Mouse (Mus musculus): Measurements from ENCODE around the gene Zfyve26. TPM values are rescaled to one million over a fixed set of nuclear protein-coding genes. Genes with fewer than 3 reads are reported as not detected.
A peak's percentile ranks its signal among the peaks of the same experiment; 100 is the strongest.
"Not testable (repeated sequence)": the region's sequence is repeated elsewhere in the genome, so short reads cannot be mapped to it uniquely, and the experiment has no call there.

The Zfyve26 gene
- polyA plus RNA-seq (2016; fragmentation: Nextera tagmentation; extraction: Ambion mirVana) = 12.4 and 12.5 TPM in 2 replicates

DNA sequence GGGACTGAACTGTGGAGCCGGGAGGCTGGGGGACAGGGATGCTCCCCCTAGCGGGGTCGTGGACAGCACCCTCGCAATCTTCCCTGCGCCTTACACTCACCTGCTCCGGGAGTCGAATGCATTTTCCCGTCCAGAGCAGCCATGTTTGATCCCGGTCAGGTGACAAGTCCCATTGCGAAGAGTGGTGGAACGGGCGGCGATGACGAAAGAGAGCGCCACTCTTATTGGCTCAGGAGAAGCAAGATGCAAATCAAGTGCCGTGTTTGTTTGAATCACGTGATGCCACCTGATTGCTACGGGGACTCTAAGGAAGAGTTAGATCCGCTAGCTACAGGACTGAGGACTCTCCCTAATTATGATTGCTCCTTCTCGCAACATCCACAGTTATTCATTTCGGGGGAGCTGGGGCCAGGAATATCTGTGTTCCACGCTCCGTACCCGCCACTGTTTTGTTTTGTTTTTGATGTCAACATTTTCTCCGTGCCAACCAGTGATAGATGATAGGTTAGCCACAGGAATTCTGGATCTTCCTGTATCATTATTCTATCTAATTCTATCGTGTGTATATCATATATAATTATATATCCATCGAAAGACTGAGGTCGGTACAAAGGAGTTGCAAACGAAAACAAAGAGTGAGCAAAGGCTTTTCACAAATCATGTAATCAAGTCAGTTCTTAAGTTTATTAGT is at the start of gene Zfyve26:
Gene Zfyve26, minus strand, starts transcription at position 179 of the 691 bp plus-strand sequence.
- under 1% methylated on average over 29 of the region's 29 CpGs for WGBS
- Histone ChIP-seq H3K36me3 (peaks cover 9% of the 10 kb centered on the region), H3K4me1 (peaks cover 8% of the 10 kb centered on the region), H3K27ac (peak within 1 kb of the TSS; percentile 89), H3K9me3 (no peaks in the 10 kb centered on the region), H3K27me3 (ENCODE audit: insufficient read depth, poor library complexity, severe bottlenecking) (no peaks in the 10 kb centered on the region), H3K4me3 (peak within 1 kb of the TSS; percentile 73)
- DNase-seq (ENCODE audit: low spot score) = peak; percentile 98

DNA sequence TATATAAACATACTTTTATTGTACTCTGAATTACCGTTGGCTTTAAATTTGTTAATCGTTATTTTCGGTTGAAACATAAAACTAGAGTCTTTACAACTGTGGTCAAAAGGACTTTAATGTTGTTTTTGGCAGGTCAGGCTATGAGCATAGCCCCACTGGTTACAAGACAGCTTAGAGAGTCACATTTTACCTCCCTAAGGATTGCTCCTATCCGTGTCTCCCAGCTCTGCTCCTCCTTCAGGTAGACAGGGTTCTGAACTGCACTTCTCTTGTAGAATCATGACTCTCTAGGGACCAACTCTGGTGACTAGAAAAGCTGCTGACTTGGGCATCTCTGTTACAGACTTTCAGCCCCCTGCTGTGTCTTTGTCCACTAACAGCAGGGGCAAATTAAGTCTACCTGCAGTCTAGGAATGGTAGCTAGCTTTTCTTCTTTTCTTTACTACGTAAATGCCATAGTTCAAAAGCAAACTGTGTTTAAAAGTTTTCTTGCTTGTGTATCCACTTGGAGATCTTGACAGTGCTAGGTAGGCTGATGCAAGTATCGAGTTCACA is 45.3 kb upstream of the Zfyve26 start:
- H3K27me3 ChIP-seq (ENCODE audit: insufficient read depth, poor library complexity, severe bottlenecking) = no peaks in the 10 kb centered on the region
- no peaks in the 10 kb centered on the region for H3K36me3 ChIP-seq
- 79% methylated on average over 6 of the region's 6 CpGs for WGBS
- H3K4me3 ChIP-seq = no peak overlapping the region
- H3K9me3 ChIP-seq = no peaks in the 10 kb centered on the region
- no peaks in the 10 kb centered on the region for H3K4me1 ChIP-seq
- H3K27ac ChIP-seq = no peak overlapping the region
- DNase-seq (ENCODE audit: low spot score) = no peak

DNA sequence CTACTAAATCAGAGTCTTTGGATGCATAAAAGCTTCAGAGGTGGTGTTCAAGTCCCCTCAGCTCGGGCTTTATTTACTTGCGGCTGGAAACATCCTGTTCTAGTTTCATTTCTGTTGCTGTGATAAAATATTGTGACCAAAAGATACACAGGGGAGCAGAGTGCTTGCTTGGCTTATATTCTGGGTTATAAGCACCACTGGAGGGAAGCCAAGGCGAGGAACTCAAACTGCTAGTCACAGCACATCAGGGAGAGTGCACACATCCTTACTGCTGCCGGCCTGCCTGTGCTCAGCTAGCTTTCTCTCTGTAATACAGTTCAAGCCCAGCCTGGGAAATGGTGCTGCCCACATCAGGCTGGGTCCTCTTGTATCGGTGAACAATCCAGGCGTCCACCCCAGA is 44.4 kb upstream of the Zfyve26 start:
- H3K4me1 ChIP-seq = no peaks in the 10 kb centered on the region
- no peaks in the 10 kb centered on the region for H3K27me3 ChIP-seq (ENCODE audit: insufficient read depth, poor library complexity, severe bottlenecking)
- no peak for DNase-seq (ENCODE audit: low spot score)
- no peak overlapping the region for H3K27ac ChIP-seq
- no peaks in the 10 kb centered on the region for H3K9me3 ChIP-seq
- H3K4me3 ChIP-seq = no peak overlapping the region
- no peaks in the 10 kb centered on the region for H3K36me3 ChIP-seq
- WGBS = 79% methylated on average over 6 of the region's 6 CpGs

DNA sequence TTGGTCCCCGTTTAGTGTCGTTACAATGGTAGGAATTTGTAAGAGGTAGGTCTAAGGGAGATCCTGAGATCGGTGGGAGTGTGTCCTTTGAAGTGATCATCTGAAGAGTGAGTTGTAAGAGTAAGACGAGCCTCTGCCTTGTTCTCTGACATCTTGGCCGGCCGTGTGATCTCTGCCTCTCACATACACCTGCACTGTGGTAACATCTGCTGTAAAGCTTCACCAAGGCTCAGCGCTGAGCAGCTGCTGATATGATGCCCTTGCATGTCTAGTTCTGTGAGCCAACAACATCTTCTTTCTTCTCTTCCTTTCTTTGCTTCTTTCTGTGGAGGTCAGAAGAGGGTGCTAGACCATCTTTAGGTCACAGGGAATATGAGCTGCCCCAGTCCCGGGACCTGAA is 42.7 kb upstream of the Zfyve26 start:
- H3K9me3 ChIP-seq = no peaks in the 10 kb centered on the region
- no peaks in the 10 kb centered on the region for H3K4me1 ChIP-seq
- no peak for DNase-seq (ENCODE audit: low spot score)
- no peak overlapping the region for H3K27ac ChIP-seq
- H3K27me3 ChIP-seq (ENCODE audit: insufficient read depth, poor library complexity, severe bottlenecking) = no peaks in the 10 kb centered on the region
- H3K4me3 ChIP-seq = no peak overlapping the region
- WGBS = 85% methylated on average over 8 of the region's 8 CpGs
- peaks cover 12% of the 10 kb centered on the region for H3K36me3 ChIP-seq

DNA sequence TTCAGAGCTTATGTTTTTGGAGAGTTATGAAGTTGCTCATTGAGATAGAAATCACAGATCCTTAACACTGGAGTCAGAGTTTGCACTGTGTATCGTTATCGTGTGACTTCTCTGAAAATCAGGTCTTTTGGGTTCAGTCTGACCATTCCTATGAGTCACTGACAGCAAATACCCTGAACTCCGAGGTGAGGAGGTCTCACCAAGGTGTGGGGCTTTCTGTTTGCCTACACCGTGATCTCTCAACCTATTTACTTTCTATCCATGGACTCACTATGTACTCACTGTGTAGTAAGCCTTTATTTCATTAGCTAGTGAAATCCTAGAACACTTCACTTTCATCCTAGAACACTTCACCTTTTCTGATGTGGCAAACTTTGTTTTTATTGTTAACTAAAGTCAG is 35.6 kb upstream of the Zfyve26 start:
- no peaks in the 10 kb centered on the region for H3K4me1 ChIP-seq
- no peaks in the 10 kb centered on the region for H3K27me3 ChIP-seq (ENCODE audit: insufficient read depth, poor library complexity, severe bottlenecking)
- no peak overlapping the region for H3K4me3 ChIP-seq
- peaks cover 13% of the 10 kb centered on the region for H3K36me3 ChIP-seq
- WGBS = 83% methylated on average over 4 of the region's 4 CpGs
- no peaks in the 10 kb centered on the region for H3K9me3 ChIP-seq
- H3K27ac ChIP-seq = no peak overlapping the region
- DNase-seq (ENCODE audit: low spot score) = no peak

DNA sequence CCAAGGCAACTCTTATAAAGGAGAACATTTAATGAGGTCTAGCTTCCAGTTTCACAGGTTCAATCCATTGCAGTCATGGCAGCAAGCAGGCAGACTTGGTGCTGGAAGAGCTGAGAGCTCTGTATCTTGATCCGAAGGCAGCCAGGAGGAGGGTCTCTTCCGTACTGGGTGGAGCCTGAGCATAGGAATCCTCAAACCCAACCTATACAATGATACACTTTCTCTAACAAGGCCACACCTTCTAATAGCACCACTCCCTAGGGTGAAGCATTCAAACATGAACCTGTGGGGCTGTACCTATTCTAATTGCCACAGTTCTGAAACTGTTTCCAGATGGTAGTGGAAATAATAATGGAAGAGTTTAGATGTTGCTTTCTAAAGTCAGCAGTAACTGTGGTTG is 34.5 kb upstream of the Zfyve26 start:
- DNase-seq (ENCODE audit: low spot score) = no peak

DNA sequence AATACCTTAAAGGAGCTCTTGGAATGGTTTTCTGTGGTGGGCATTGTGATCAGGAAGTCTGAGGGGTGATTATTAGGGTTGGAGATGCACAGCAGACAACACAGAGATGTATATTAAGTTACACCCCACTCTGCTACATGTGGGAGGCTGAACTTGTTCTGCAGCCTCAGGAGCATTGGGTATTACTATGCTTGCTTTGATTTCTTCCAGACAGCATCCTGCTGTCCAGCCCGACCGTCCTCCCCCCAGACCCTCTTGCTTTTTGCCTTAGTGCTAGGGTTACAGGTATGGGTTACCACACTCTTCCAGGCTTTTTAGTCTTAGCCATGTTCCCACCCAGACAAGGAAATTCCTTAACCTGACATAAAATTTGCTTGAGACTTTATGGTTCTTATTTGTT is 31.8 kb upstream of the Zfyve26 start:
- Histone ChIP-seq H3K27ac (no peak overlapping the region), H3K9me3 (no peaks in the 10 kb centered on the region), H3K4me3 (no peak overlapping the region), H3K4me1 (no peaks in the 10 kb centered on the region), H3K36me3 (no peaks in the 10 kb centered on the region), H3K27me3 (ENCODE audit: insufficient read depth, poor library complexity, severe bottlenecking) (no peaks in the 10 kb centered on the region)
- no peak for DNase-seq (ENCODE audit: low spot score)
- 84% methylated on average over 2 of the region's 2 CpGs for WGBS

More for the DNA sequence above, 34.5 kb upstream of the Zfyve26 start:
- WGBS = 71% methylated on average over 2 of the region's 2 CpGs
- Histone ChIP-seq H3K4me3 (no peak overlapping the region), H3K27ac (no peak overlapping the region), H3K36me3 (peaks cover 13% of the 10 kb centered on the region), H3K9me3 (no peaks in the 10 kb centered on the region), H3K4me1 (no peaks in the 10 kb centered on the region), H3K27me3 (ENCODE audit: insufficient read depth, poor library complexity, severe bottlenecking) (no peaks in the 10 kb centered on the region)

DNA sequence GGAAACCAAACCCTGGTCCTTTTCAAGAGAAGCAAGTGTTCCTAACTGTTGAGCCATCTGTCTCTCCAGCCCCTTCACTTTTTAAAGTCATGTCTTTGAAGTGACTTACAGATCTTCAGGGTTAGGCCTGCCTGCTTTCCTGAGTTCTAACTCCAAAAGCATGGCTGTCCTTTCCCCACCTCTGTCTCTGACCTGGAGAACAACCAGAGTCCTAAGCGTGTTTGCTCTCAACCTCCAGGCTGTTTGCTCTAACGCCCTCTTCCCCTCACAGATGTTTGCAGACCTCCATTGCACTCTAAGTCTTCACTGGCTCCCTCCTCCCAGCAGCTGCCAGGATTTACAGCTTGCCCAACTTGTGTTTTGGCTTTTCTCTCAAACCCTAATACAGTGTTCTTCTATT is 30.6 kb upstream of the Zfyve26 start:
- no peak overlapping the region for H3K4me3 ChIP-seq
- H3K4me1 ChIP-seq = no peaks in the 10 kb centered on the region
- no peaks in the 10 kb centered on the region for H3K27me3 ChIP-seq (ENCODE audit: insufficient read depth, poor library complexity, severe bottlenecking)
- no peaks in the 10 kb centered on the region for H3K36me3 ChIP-seq
- H3K9me3 ChIP-seq = no peaks in the 10 kb centered on the region
- no peak overlapping the region for H3K27ac ChIP-seq
- no peak for DNase-seq (ENCODE audit: low spot score)
- 55% methylated on average over 2 of the region's 2 CpGs for WGBS

DNA sequence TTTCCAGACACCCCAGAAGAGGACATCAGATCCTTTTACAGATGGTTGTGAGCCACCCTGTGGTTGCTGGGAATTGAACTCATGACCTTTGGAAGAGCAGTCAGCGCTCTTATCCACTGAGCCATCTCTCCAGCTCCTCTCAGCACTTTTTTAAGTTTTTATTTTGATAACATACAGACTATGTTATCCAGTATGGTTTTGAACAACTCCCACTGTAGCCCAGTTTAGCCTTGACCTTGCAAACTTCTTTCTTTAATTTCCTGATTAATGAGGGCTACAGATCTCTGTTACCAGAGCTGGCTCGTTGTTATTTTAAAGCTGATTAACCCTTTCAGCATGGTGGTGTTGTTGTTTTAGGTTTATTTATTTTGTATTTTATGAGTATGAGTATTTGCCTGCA is 30.1 kb upstream of the Zfyve26 start:
- 67% methylated on average over 2 of the region's 2 CpGs for WGBS

DNA sequence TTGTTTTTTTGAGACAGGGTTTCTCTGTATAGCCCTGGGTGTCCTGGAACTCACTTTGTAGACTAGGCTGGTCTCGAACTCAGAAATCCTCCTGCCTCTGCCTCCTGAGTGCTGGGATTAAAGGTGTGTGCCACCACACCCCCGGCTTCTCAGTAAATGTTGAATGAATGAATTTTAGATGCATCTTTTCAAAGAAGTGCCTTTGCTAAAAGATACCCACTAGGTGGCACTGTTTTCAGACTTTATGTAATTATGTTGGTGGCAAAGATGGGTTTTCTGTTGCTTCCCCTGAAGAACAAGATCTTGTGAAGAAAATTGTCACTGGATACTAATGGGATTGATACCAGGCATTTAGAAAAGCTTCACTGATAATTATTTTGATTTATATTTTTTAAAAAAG is 26.4 kb upstream of the Zfyve26 start:
- H3K27me3 ChIP-seq (ENCODE audit: insufficient read depth, poor library complexity, severe bottlenecking); H3K4me1 ChIP-seq; DNase-seq (ENCODE audit: low spot score); H3K9me3 ChIP-seq; H3K36me3 ChIP-seq; H3K27ac ChIP-seq; H3K4me3 ChIP-seq: not testable (repeated sequence)
- WGBS = 59% methylated on average over 2 of the region's 2 CpGs

More for the DNA sequence above, 30.1 kb upstream of the Zfyve26 start:
- DNase-seq (ENCODE audit: low spot score) = no peak
- H3K27me3 ChIP-seq (ENCODE audit: insufficient read depth, poor library complexity, severe bottlenecking) = no peaks in the 10 kb centered on the region
- no peaks in the 10 kb centered on the region for H3K36me3 ChIP-seq
- no peak overlapping the region for H3K27ac ChIP-seq
- H3K9me3 ChIP-seq = no peaks in the 10 kb centered on the region
- no peak overlapping the region for H3K4me3 ChIP-seq
- H3K4me1 ChIP-seq = no peaks in the 10 kb centered on the region

DNA sequence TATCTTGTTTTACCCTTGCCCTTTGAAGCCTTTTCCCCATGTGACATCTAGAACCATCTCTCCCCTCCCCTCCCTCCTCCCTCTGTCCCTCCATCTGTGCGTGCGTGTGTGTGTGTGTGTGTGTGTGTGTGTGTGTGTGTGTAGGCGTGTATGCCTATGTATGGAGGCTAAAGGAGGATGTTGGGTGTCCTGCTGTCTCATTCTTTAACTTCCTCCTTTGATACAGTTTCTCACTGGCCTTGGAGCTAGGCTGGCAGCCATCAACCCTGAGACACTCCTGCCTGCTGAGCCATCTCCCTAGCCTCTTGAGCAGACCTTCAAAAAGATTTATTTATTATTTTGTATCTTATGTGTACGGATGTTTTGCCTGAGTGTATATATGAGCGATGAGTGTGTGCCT is 24.8 kb upstream of the Zfyve26 start:
- 85% methylated on average over 5 of the region's 5 CpGs for WGBS
- DNase-seq (ENCODE audit: low spot score) = no peak
- no peaks in the 10 kb centered on the region for H3K36me3 ChIP-seq
- no peak overlapping the region for H3K4me3 ChIP-seq
- no peaks in the 10 kb centered on the region for H3K9me3 ChIP-seq
- no peaks in the 10 kb centered on the region for H3K4me1 ChIP-seq
- H3K27ac ChIP-seq = no peak overlapping the region
- no peaks in the 10 kb centered on the region for H3K27me3 ChIP-seq (ENCODE audit: insufficient read depth, poor library complexity, severe bottlenecking)

DNA sequence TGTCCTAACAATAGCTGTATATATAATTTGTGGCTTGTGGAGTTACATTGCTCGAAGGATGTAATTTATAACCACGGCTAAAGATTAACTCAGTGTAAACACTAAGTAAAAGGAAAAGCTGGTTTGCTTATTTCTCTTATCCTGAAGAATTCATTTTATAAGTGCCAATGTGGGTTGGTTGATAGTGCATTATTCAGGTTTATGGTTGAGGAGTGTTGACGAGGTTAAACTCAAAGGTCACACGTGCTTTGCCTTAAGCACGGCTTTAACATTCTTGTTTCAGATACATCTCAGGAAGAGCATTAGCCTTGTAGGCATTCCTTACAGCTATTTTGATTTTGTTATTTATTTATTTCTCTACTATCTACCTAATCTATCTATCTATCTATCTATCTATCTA is 21.2 kb upstream of the Zfyve26 start:
- WGBS = 90% methylated on average over 5 of the region's 5 CpGs
- Histone ChIP-seq H3K27ac (no peak overlapping the region), H3K4me3 (no peak overlapping the region), H3K4me1 (no peaks in the 10 kb centered on the region), H3K27me3 (ENCODE audit: insufficient read depth, poor library complexity, severe bottlenecking) (no peaks in the 10 kb centered on the region), H3K36me3 (no peaks in the 10 kb centered on the region), H3K9me3 (no peaks in the 10 kb centered on the region)
- DNase-seq (ENCODE audit: low spot score) = no peak

DNA sequence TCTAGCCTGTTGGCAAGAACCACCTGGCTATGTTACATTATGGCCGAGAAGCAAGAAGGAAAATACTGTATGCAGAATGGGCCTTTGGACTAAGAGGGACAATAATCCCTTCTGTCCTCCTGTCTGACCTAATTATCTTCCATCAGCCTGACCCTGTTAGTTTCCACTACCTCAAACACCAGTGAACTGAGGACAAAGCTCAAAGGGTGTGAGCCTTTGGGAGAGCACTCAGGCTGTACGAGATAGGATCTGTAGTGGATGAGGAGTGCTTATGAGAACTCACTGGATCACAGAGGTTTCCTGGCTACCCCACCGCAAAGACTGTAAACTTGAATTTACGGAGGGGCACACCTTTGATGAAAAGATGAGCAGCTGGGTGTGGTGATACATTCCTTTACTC is 17.6 kb upstream of the Zfyve26 start:
- Histone ChIP-seq H3K27ac (no peak overlapping the region), H3K36me3 (no peaks in the 10 kb centered on the region), H3K27me3 (ENCODE audit: insufficient read depth, poor library complexity, severe bottlenecking) (no peaks in the 10 kb centered on the region), H3K4me3 (no peak overlapping the region), H3K4me1 (no peaks in the 10 kb centered on the region), H3K9me3 (no peaks in the 10 kb centered on the region)
- no peak for DNase-seq (ENCODE audit: low spot score)
- WGBS = 88% methylated on average over 4 of the region's 4 CpGs

DNA sequence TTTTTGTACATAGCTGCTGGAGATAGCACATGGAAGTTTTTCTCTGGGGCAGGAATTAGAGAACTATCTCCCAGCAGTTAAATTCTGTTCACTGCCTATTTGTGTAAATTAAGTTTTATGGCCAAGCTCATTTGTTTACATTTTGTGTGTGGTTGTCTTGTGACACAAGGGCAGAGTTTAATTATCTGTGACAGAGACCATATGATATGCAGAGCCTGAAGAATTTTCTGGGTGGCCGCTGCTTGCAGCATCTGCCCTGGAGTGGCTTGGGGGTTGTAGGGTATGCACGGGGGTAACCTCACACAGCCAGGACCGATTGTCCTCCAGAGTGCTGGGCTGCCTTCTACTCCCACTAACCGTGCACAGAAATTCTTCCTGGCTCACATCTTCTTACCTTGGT is 9.9 kb upstream of the Zfyve26 start:
- no peak for DNase-seq (ENCODE audit: low spot score)
- Histone ChIP-seq H3K27ac (no peak overlapping the region), H3K4me3 (no peak overlapping the region), H3K36me3 (peaks cover 3% of the 10 kb centered on the region; the same call in 1 of the 2 replicates), H3K4me1 (no peaks in the 10 kb centered on the region), H3K27me3 (ENCODE audit: insufficient read depth, poor library complexity, severe bottlenecking) (no peaks in the 10 kb centered on the region), H3K9me3 (no peaks in the 10 kb centered on the region)
- 74% methylated on average over 4 of the region's 4 CpGs for WGBS

All from heart, embryonic 10.5 days (tissue).